Mouse (Mus musculus) thymus, postnatal 0 days (tissue): ENCODE results near the gene Ttll11. TPM values are rescaled to one million over a fixed set of nuclear protein-coding genes. Genes with fewer than 3 reads are reported as not detected.

Experiments used
- polyA plus RNA-seq: library from polyadenylated mRNA; unstranded; fragments of >200 nt; fragmentation: Nextera tagmentation; extraction: Ambion mirVana; gene quantifications from 2 replicates; pipeline ENCODE4 v1.2.1, GENCODE M21; 2015

Gene Ttll11
- polyA plus RNA-seq, 1 experiment from 2014 or later: 0.56 TPM

Other genes starting within 250 kb of the Ttll11 start
- gene Ndufa8, start 69.5 kb upstream of the Ttll11 start, polyA plus RNA-seq: 261 and 272 TPM in 2 replicates
- 0.31 and 0.53 TPM in 2 replicates for gene Morn5, start 69.5 kb upstream of the Ttll11 start, polyA plus RNA-seq
- 0.27 and 0.64 TPM in 2 replicates for gene Lhx6, start 125.5 kb upstream of the Ttll11 start, polyA plus RNA-seq
- 19.7 and 23.0 TPM in 2 replicates for gene Mrrf, start 156.5 kb upstream of the Ttll11 start, polyA plus RNA-seq
- 48.4 and 51.8 TPM in 2 replicates for gene Rbm18, start 156.9 kb upstream of the Ttll11 start, polyA plus RNA-seq